Mouse (Mus musculus) stomach, embryonic 14.5 days (tissue): ENCODE data around the gene Lyrm7. TPM values are rescaled to one million over a fixed set of nuclear protein-coding genes. Genes with fewer than 3 reads are reported as not detected.

Experiments used
- ATAC-seq: fragments of 200-750 bp; cut with Nextera tagmentation; 2 replicates; pipeline ENCODE4 v1.8.0; 2017; ENCODE audit warnings: low read depth, moderate TSS enrichment; ENCODE audit not compliant: insufficient number of reproducible peaks, insufficient read depth, low FRiP score
- H3K27ac ChIP-seq: fragments of 300-500 bp; sonication (generic); 2 replicates; pipeline ENCODE4 v1.5.1; 2014; ENCODE audit warnings: mild to moderate bottlenecking, low read length, moderate library complexity, mixed read lengths
- H3K27me3 ChIP-seq: fragments of 300-500 bp; sonication (generic); 2 replicates; pipeline ENCODE4 v1.6.1; 2014; ENCODE audit warnings: low read length, control low read depth, mixed read lengths; ENCODE audit not compliant: control insufficient read depth, insufficient read depth
- H3K36me3 ChIP-seq: fragments of 300-500 bp; sonication (generic); 2 replicates; pipeline ENCODE4 v1.6.1; 2014; ENCODE audit warnings: mild to moderate bottlenecking, control low read depth, low read length, moderate library complexity, mixed read lengths; ENCODE audit not compliant: control insufficient read depth, insufficient read depth
- H3K4me1 ChIP-seq: fragments of 300-500 bp; sonication (generic); 2 replicates; pipeline ENCODE4 v1.6.1; 2014; ENCODE audit warnings: low read length, control low read depth, mixed read lengths; ENCODE audit not compliant: control insufficient read depth, insufficient read depth
- H3K4me2 ChIP-seq: fragments of 300-500 bp; sonication (generic); replicated peaks from 2 replicates; pipeline ENCODE4 v1.6.1; 2014; ENCODE audit warnings: low read depth, low read length, control low read depth
- H3K4me3 ChIP-seq: fragments of 300-500 bp; sonication (generic); 2 replicates; pipeline ENCODE4 v1.5.1; 2014; ENCODE audit warnings: low read depth, low read length, control low read depth
- H3K9ac ChIP-seq: fragments of 300-500 bp; sonication (generic); replicated peaks from 2 replicates; pipeline ENCODE4 v1.6.1; 2014; ENCODE audit warnings: low read depth, mild to moderate bottlenecking, control low read depth, low read length, moderate library complexity, mixed read lengths
- H3K9me3 ChIP-seq: fragments of 300-500 bp; sonication (generic); 2 replicates; pipeline ENCODE4 v1.6.1; 2016; ENCODE audit warnings: low read depth, low read length, control low read depth; ENCODE audit not compliant: control insufficient read depth
- WGBS: fragments of 180-500 bp; shearing (Covaris S2); extraction: QIAGEN DNeasy Blood & Tissue Kit; methylation state at CpG from one replicate; pipeline ENCODE4 v1.1.7; 2014; 5-methylcytosine and 5-hydroxymethylcytosine counted together
- polyA plus RNA-seq: library from polyadenylated mRNA; unstranded; fragments of >200 nt; fragmentation: Nextera tagmentation; extraction: Ambion mirVana; gene quantifications from 2 replicates; pipeline ENCODE4 v1.2.1, GENCODE M21; 2014

Gene Lyrm7
- polyA plus RNA-seq, 1 experiment from 2014 or later: 6.8 TPM

- no peaks in the 10 kb centered on the region for H3K27me3 ChIP-seq
- H3K4me3 ChIP-seq: no peak overlapping the region
- no peaks in the 10 kb centered on the region for H3K4me1 ChIP-seq
- no peaks in the 10 kb centered on the region for H3K9me3 ChIP-seq
- H3K27ac ChIP-seq: no peak overlapping the region
- H3K36me3 ChIP-seq: no peaks in the 10 kb centered on the region
- H3K4me2 ChIP-seq: no peak overlapping the region
- no peak overlapping the region for H3K9ac ChIP-seq
- 80% methylated on average over 9 of the region's 9 CpGs for WGBS
- ATAC-seq: no peak
These were observed 53.0 kb downstream of the Lyrm7 start for GRCm38 (mm10) chr11:54807669-54808068.

- H3K4me2 ChIP-seq: no peak overlapping the region
- H3K27ac ChIP-seq: no peak overlapping the region
- no peaks in the 10 kb centered on the region for H3K4me1 ChIP-seq
- ATAC-seq: no peak
- H3K4me3 ChIP-seq: no peak overlapping the region
- WGBS: 87% methylated on average over 28 of the region's 28 CpGs
- no peaks in the 10 kb centered on the region for H3K36me3 ChIP-seq
- no peak overlapping the region for H3K9ac ChIP-seq
- H3K27me3 ChIP-seq: no peaks in the 10 kb centered on the region
- H3K9me3 ChIP-seq: no peaks in the 10 kb centered on the region
These were observed 53.8 kb downstream of the Lyrm7 start for GRCm38 (mm10) chr11:54806891-54807290.

GRCm38 (mm10) chr11:54805196-54805595, 55.5 kb downstream of the Lyrm7 start:
- 89% methylated on average over 4 of the region's 4 CpGs for WGBS

GRCm38 (mm10) chr11:54802621-54803020, 58.1 kb downstream of the Lyrm7 start:
- no peak overlapping the region for H3K9ac ChIP-seq
- no peak overlapping the region for H3K27ac ChIP-seq
- H3K4me2 ChIP-seq: no peak overlapping the region
- no peak overlapping the region for H3K4me3 ChIP-seq
- no peaks in the 10 kb centered on the region for H3K27me3 ChIP-seq
- H3K36me3 ChIP-seq: no peaks in the 10 kb centered on the region
- 25% methylated on average over 6 of the region's 6 CpGs for WGBS
- no peaks in the 10 kb centered on the region for H3K9me3 ChIP-seq
- no peak for ATAC-seq
- no peaks in the 10 kb centered on the region for H3K4me1 ChIP-seq

More at GRCm38 (mm10) chr11:54805196-54805595, 55.5 kb downstream of the Lyrm7 start:
- no peak overlapping the region for H3K27ac ChIP-seq
- H3K9ac ChIP-seq: no peak overlapping the region
- H3K4me2 ChIP-seq: no peak overlapping the region
- no peak overlapping the region for H3K4me3 ChIP-seq
- no peaks in the 10 kb centered on the region for H3K27me3 ChIP-seq
- H3K9me3 ChIP-seq: no peaks in the 10 kb centered on the region
- ATAC-seq: no peak
- H3K36me3 ChIP-seq: no peaks in the 10 kb centered on the region
- H3K4me1 ChIP-seq: no peaks in the 10 kb centered on the region

GRCm38 (mm10) chr11:54801791-54802558, 58.7 kb downstream of the Lyrm7 start:
- Histone ChIP-seq H3K36me3 (no peaks in the 10 kb centered on the region), H3K9me3 (no peaks in the 10 kb centered on the region), H3K9ac (no peak overlapping the region), H3K4me1 (no peaks in the 10 kb centered on the region), H3K27me3 (no peaks in the 10 kb centered on the region), H3K4me2 (no peak overlapping the region), H3K27ac (no peak overlapping the region), H3K4me3 (no peak overlapping the region)
- no peak for ATAC-seq
- 55% methylated on average over 6 of the region's 6 CpGs for WGBS

GRCm38 (mm10) chr11:54796551-54796950, 64.2 kb downstream of the Lyrm7 start:
- H3K4me2 ChIP-seq: no peak overlapping the region
- no peaks in the 10 kb centered on the region for H3K36me3 ChIP-seq
- H3K27me3 ChIP-seq: no peaks in the 10 kb centered on the region
- H3K4me3 ChIP-seq: no peak overlapping the region
- no peak overlapping the region for H3K9ac ChIP-seq
- no peaks in the 10 kb centered on the region for H3K4me1 ChIP-seq
- no peaks in the 10 kb centered on the region for H3K9me3 ChIP-seq
- H3K27ac ChIP-seq: no peak overlapping the region
- 80% methylated on average over 11 of the region's 11 CpGs for WGBS
- ATAC-seq: no peak

GRCm38 (mm10) chr11:54794678-54795077, 66.0 kb downstream of the Lyrm7 start:
- WGBS: 83% methylated on average over 3 of the region's 3 CpGs
- H3K9me3 ChIP-seq: no peaks in the 10 kb centered on the region
- H3K4me3 ChIP-seq: no peak overlapping the region
- H3K9ac ChIP-seq: no peak overlapping the region
- ATAC-seq: no peak
- no peak overlapping the region for H3K27ac ChIP-seq
- H3K36me3 ChIP-seq: no peaks in the 10 kb centered on the region
- no peaks in the 10 kb centered on the region for H3K4me1 ChIP-seq
- no peak overlapping the region for H3K4me2 ChIP-seq
- H3K27me3 ChIP-seq: no peaks in the 10 kb centered on the region

- Histone ChIP-seq H3K27me3 (no peaks in the 10 kb centered on the region), H3K4me1 (no peaks in the 10 kb centered on the region), H3K4me3 (no peak overlapping the region), H3K9ac (no peak overlapping the region), H3K36me3 (no peaks in the 10 kb centered on the region), H3K4me2 (no peak overlapping the region), H3K9me3 (no peaks in the 10 kb centered on the region), H3K27ac (no peak overlapping the region)
- no peak for ATAC-seq
- 61% methylated on average over 1 of the region's 1 CpGs for WGBS
These were observed 67.5 kb downstream of the Lyrm7 start for GRCm38 (mm10) chr11:54793173-54793572.

GRCm38 (mm10) chr11:54791458-54791857, 69.3 kb downstream of the Lyrm7 start:
- Histone ChIP-seq H3K9ac (no peak overlapping the region), H3K4me1 (peaks cover under 1% of the 10 kb centered on the region; the same call in 1 of the 2 replicates), H3K4me3 (no peak overlapping the region), H3K27me3 (no peaks in the 10 kb centered on the region), H3K4me2 (no peak overlapping the region), H3K27ac (no peak overlapping the region), H3K36me3 (no peaks in the 10 kb centered on the region), H3K9me3 (no peaks in the 10 kb centered on the region)
- WGBS: 96% methylated on average over 4 of the region's 4 CpGs
- ATAC-seq: no peak
